Mouse (Mus musculus) embryonic facial prominence, embryonic 10.5 days (tissue): ENCODE data around the gene Hoxa7. TPM values are rescaled to one million over a fixed set of nuclear protein-coding genes. Genes with fewer than 3 reads are reported as not detected.

Source experiments
- DNase-seq: peaks from one replicate; pipeline ENCODE4 v3.0.0-alpha.2; 2017; ENCODE audit warnings: low spot score
- H3K27ac ChIP-seq: fragments of 300-500 bp; sonication (generic); replicated peaks from 2 replicates; pipeline ENCODE4 v1.5.1; 2016; ENCODE audit warnings: mild to moderate bottlenecking
- H3K27me3 ChIP-seq: fragments of 300-500 bp; sonication (generic); replicated peaks from 2 replicates; pipeline ENCODE4 v1.6.1; 2016; ENCODE audit warnings: low read depth, mild to moderate bottlenecking; ENCODE audit not compliant: poor library complexity, severe bottlenecking
- H3K36me3 ChIP-seq: fragments of 300-500 bp; sonication (generic); replicated peaks from 2 replicates; pipeline ENCODE4 v1.6.1; 2016; ENCODE audit warnings: mild to moderate bottlenecking, moderate library complexity
- H3K4me1 ChIP-seq: fragments of 300-500 bp; sonication (generic); 2 replicates; pipeline ENCODE4 v1.6.1; 2016
- H3K4me3 ChIP-seq: fragments of 300-500 bp; sonication (generic); 2 replicates; pipeline ENCODE4 v1.5.1; 2016; ENCODE audit warnings: mild to moderate bottlenecking, moderate library complexity
- H3K9me3 ChIP-seq: fragments of 300-500 bp; sonication (generic); 2 replicates; pipeline ENCODE4 v1.6.1; 2016; ENCODE audit warnings: mild to moderate bottlenecking
- WGBS: fragments of 180-500 bp; shearing (Covaris S2); methylation state at CpG from one replicate; pipeline ENCODE4 v1.1.7; 2016; 5-methylcytosine and 5-hydroxymethylcytosine counted together
- polyA plus RNA-seq: library from polyadenylated mRNA; unstranded; fragments of >200 nt; fragmentation: Nextera tagmentation; extraction: Ambion mirVana; gene quantifications from 2 replicates; pipeline ENCODE4 v1.2.1, GENCODE M21; 2016

Gene Hoxa7
- polyA plus RNA-seq, 1 experiment from 2014 or later = not detected

DNA sequence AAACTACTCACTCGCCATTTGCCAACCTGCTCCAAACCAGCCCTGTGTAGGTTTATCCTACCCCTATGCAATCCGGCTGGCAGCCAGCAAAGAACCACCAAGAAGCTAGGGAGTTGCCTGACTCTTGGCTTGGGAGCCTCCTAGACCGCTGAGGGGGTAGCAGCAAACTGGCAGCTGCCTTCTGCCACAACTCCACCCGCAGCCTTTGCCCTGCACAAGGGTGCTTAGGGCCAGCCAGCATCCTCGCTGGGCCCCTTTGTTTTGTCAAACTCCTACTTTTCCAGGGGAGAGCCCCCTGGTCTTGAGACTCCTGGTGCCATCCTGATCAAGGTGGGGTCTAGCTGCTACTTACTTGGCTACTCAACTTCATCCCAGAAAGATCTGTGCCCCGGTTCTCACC lies 37.0 kb downstream of the Hoxa7 start:
- WGBS = 1% methylated on average over 6 of the region's 6 CpGs
- no peaks in the 10 kb centered on the region for H3K4me1 ChIP-seq
- no peak overlapping the region for H3K4me3 ChIP-seq
- peaks cover 100% of the 10 kb centered on the region for H3K27me3 ChIP-seq
- DNase-seq = peak; percentile 36
- H3K9me3 ChIP-seq = no peaks in the 10 kb centered on the region
- H3K36me3 ChIP-seq = no peaks in the 10 kb centered on the region
- H3K27ac ChIP-seq = no peak overlapping the region

DNA sequence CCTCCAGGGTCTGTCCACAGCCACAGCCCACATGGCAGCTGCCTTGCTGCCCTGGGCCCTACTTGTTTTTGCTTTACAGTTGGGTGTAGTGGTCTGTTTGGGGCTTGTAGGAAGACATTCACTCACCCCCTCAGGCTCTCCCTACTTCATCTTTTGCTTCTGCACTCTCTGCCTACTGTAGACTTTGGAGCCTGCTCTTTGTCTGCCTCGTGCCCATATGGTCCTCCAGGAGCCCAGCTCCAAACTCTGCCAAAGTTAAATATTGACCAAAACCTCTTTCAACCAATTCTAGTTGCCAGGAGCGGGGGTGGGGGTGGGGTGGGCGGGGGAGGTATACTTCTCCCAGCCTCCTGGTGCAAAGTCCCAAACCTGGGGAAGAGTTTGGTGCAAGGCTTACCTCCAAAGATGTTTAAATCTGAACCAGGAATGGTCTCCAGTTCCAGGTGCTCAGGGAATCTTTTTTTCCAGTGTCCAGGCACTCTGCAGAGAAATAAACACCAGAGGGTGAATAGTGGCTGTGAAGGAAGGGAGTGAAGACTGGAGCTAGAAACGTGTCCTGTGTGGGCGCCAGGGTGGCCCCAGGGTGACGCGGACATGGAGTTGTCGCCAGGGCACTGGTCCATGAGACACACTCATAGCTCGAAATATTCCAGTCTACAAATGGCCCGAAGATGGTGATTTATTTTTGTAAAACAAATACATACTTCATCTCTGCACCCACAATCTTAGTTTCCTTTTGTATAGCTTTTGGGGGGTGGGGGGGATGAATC lies 38.2 kb downstream of the Hoxa7 start:
- peaks cover 100% of the 10 kb centered on the region for H3K27me3 ChIP-seq
- DNase-seq = no peak
- no peak overlapping the region for H3K27ac ChIP-seq
- H3K4me1 ChIP-seq = no peaks in the 10 kb centered on the region
- H3K4me3 ChIP-seq = no peak overlapping the region
- H3K9me3 ChIP-seq = no peaks in the 10 kb centered on the region
- no peaks in the 10 kb centered on the region for H3K36me3 ChIP-seq
- 8% methylated on average over 10 of the region's 10 CpGs for WGBS

DNA sequence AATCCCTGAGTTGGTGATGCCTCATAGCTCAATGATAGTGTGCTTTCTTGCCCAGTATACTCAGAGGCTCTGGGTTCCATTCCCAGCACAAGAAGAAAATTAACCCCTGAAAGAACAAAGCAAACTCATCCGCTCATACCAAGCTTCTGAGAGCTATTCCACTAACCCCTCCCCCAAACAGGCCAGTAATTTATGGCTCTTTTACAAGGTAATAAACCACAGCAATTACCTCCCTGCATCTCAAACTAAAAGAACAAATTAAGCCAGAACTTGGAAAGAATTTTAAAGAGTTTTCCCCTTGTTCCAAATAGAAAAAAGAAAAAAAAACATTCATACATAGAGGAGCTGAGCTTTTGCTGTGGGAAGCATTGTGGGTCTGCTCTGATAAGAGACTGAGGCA lies 38.9 kb downstream of the Hoxa7 start:
- peaks cover 100% of the 10 kb centered on the region for H3K27me3 ChIP-seq
- H3K9me3 ChIP-seq = no peaks in the 10 kb centered on the region
- no peak overlapping the region for H3K4me3 ChIP-seq
- no peaks in the 10 kb centered on the region for H3K4me1 ChIP-seq
- no peak for DNase-seq
- 9% methylated on average over 1 of the region's 1 CpGs for WGBS
- H3K36me3 ChIP-seq = no peaks in the 10 kb centered on the region
- no peak overlapping the region for H3K27ac ChIP-seq

DNA sequence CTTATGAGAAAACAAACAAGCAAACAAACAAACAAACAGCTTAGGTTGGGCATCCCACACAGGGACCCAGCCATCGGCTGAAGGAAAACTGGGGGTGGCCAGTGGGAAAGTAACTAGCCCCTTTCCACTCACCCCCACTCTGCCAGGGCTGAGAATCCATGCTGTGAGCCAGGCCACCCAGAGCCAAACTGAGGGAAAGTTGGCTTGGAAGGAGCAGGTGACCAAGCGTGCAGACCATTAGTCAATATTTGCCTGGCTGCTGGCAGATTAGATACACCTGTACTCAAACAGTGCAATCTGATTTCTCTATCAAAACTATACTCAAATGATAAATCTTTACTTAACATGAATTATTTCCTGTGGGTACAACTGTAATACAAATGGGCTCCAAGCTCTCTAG lies 39.6 kb downstream of the Hoxa7 start:
- WGBS = 11% methylated on average over 2 of the region's 2 CpGs
- Histone ChIP-seq H3K4me1 (no peaks in the 10 kb centered on the region), H3K36me3 (no peaks in the 10 kb centered on the region), H3K9me3 (no peaks in the 10 kb centered on the region), H3K4me3 (no peak overlapping the region), H3K27me3 (peaks cover 100% of the 10 kb centered on the region), H3K27ac (no peak overlapping the region)
- no peak for DNase-seq

DNA sequence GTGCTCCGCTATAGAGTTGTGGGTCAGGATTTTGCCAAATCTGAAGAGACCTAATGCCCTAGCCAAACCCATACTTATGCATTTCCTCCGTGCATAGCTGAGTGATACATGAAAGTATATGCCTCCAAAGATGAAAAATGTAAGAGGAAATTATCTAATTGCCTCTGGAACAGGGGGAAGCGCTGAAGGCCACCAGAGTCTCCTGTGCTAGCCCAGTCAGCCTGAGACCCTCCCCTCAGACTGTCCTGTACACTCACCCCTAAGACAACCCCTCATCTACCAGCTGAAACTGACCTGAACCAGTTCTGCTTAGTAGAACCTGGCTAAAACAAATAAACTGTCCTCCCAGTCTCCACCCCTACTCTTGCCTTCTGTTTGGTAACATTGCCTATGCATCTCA lies 40.9 kb downstream of the Hoxa7 start:
- Histone ChIP-seq H3K9me3 (no peaks in the 10 kb centered on the region), H3K36me3 (no peaks in the 10 kb centered on the region), H3K4me1 (peaks cover 3% of the 10 kb centered on the region), H3K27me3 (peaks cover 100% of the 10 kb centered on the region), H3K4me3 (no peak overlapping the region), H3K27ac (no peak overlapping the region)
- whole genome bisulfite sequencing = 3% methylated on average over 3 of the region's 3 CpGs
- DNase-seq = no peak

DNA sequence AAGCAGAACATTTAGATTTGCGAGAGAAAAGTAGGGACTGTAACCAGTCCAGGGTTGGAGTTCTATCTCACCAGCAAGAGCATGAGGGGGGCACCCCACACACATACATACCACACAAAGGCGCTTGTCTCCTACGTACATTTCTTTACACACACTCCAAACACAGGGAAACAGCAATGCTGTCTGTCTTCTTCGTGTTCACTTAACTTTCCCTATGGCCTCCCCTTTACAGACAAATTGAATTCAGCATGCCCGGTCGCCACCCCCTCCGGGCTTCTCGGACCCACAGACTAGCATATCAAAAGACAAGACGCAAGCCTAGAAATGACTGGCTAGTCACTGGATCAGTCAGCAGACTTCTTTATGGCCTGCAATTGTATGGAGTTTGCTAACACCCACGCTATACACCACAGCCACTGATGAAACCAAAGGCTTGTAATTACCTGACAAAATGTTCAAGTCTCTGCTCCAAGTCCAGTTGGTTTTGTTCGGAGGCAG lies 41.4 kb downstream of the Hoxa7 start:
- Histone ChIP-seq H3K4me1 (peaks cover 7% of the 10 kb centered on the region), H3K4me3 (no peak overlapping the region; the same call in 1 of the 2 replicates), H3K27me3 (peaks cover 100% of the 10 kb centered on the region), H3K36me3 (no peaks in the 10 kb centered on the region), H3K27ac (no peak overlapping the region), H3K9me3 (no peaks in the 10 kb centered on the region)
- no peak for DNase-seq
- 2% methylated on average over 11 of the region's 11 CpGs for WGBS

DNA sequence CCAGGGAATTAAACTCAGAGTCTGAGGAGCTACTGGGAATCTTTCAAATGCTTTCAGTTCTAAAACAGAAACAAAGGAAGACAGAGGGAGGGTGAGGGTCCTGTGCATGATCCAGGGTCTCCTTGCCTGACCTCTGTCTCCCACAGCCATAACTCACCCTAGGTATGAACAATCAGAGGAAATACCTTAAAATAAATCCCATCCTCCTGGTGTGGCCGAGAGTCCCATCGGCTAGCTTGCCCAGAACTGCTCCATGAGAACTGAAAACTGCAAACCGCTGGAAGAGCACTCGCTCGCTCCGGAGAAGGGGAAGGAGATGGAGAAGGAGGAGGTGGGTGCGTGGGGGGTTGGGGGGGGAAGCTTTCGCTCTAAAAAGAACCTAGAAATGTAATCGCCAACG lies 42.0 kb downstream of the Hoxa7 start:
- no peaks in the 10 kb centered on the region for H3K9me3 ChIP-seq
- under 1% methylated on average over 10 of the region's 10 CpGs for WGBS
- peaks cover 100% of the 10 kb centered on the region for H3K27me3 ChIP-seq
- no peaks in the 10 kb centered on the region for H3K36me3 ChIP-seq
- no peak for DNase-seq
- peaks cover 7% of the 10 kb centered on the region for H3K4me1 ChIP-seq
- peak overlapping the region; percentile 46 for H3K4me3 ChIP-seq
- H3K27ac ChIP-seq = 0 out of 2 replicates have a peak overlapping the region, but pooled peaks have one; percentile 1

DNA sequence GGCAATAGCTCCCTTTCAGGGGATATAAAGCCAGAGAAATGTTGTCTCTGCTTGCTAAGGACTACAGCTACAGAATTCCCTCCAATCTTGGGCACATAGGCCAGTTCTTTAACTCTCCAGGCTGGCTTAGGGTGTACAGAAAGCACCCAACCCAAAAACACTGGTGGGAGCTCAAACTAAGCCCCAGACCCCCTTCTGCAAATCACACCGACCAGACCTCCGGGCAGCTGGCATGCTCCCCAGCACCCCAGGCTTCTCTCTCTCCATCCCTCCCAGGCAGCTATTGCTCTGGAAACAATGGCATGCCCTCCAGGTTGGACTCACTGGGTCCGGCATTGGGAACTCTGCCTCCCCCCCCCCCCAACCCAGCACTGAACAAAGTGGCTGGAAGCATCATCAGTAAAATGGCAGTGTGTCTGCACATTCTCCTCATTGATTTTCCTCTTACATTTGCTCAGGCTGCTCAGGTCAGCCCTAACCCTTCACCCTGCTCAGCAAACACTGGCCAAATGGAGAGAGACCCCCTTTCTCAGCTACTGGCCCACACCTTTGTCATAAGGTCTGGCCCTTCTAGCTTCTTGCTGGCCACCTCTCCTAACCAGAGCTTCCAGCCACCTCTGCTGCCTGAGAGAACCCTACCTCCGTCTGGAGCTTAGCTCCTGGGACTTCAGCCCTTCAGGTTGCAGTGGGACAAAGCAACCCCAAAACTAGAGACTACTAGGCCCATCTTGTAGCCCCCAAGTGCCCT lies 42.6 kb downstream of the Hoxa7 start:
- under 1% methylated on average over 4 of the region's 4 CpGs for WGBS
- peak overlapping the region; percentile 46 for H3K4me3 ChIP-seq

DNA sequence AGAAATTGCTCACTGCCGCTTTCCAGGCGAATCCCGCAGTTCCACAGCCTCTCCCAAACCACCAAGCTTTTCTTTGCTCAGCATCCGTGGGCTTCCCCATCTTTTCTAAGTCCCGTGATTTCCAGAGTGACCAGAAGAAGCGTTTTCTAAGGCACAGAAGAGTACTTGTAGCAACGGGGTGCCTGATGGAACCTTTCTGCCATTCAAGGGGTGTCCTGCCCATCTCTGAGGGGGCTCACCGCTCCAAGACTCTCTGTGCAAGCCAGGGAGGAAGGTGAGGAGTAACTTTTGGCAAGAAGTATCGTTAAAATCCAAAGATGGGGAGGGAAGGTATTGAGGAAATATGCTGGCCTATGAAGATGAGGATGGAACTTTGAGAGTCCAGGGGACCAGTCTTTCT lies 43.8 kb downstream of the Hoxa7 start:
- WGBS = 1% methylated on average over 9 of the region's 9 CpGs
- peak; percentile 53 for DNase-seq
- Histone ChIP-seq H3K9me3 (no peaks in the 10 kb centered on the region), H3K27me3 (peaks cover 100% of the 10 kb centered on the region), H3K36me3 (no peaks in the 10 kb centered on the region), H3K27ac (peak overlapping the region; percentile 73; the same call in 1 of the 2 replicates), H3K4me1 (peaks cover 9% of the 10 kb centered on the region), H3K4me3 (peak overlapping the region; percentile 46)

More for the DNA sequence above, 42.6 kb downstream of the Hoxa7 start:
- Histone ChIP-seq H3K27me3 (peaks cover 100% of the 10 kb centered on the region), H3K9me3 (no peaks in the 10 kb centered on the region), H3K27ac (0 out of 2 replicates have a peak overlapping the region, but pooled peaks have one; percentile 41), H3K4me1 (peaks cover 7% of the 10 kb centered on the region), H3K36me3 (no peaks in the 10 kb centered on the region)
- peak; percentile 49 for DNase-seq

DNA sequence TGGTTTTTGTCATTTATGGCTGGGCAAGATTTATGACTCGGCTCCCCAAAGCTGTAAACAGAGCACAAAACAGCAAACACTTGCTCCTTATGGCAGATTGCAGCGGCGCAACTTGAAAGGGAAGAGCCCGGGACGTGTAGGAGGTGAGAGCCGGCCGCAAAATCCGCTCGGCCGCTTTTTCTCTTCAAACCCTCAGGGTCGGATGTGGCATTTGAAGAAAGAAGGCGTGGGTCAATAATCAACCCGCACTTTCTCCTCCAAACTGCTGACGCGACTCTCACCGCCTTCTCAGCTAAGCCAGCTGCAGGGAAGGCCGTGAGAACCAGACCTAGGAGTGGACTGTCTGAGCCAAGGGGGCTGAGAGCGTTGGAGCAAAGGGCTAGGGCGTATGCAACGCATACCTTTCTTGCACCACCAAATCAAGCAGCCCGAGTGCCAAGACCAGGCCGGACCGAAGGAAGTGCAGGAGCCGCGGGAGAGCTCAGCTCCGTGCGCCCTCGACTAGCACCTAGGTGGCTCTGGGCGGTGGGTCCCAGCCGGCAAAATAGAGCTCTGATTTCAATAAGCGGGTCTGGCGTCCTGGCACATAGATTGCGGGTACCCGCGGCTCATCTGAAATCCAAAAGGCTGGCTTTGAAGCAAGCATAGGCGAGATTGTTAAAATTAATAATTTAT lies 44.5 kb downstream of the Hoxa7 start, which contains the start of gene 5730596B20Rik:
Gene 5730596B20Rik, plus strand, starts transcription at position 438 of the 675 bp plus-strand sequence.
- Histone ChIP-seq H3K27me3 (peaks cover 100% of the 10 kb centered on the region), H3K9me3 (no peaks in the 10 kb centered on the region), H3K4me1 (peaks cover 15% of the 10 kb centered on the region), H3K36me3 (no peaks in the 10 kb centered on the region), H3K27ac (peak within 1 kb of the TSS; percentile 73), H3K4me3 (peak within 1 kb of the TSS; percentile 46)
- WGBS = under 1% methylated on average over 36 of the region's 36 CpGs
- DNase-seq = peak; percentile 63

DNA sequence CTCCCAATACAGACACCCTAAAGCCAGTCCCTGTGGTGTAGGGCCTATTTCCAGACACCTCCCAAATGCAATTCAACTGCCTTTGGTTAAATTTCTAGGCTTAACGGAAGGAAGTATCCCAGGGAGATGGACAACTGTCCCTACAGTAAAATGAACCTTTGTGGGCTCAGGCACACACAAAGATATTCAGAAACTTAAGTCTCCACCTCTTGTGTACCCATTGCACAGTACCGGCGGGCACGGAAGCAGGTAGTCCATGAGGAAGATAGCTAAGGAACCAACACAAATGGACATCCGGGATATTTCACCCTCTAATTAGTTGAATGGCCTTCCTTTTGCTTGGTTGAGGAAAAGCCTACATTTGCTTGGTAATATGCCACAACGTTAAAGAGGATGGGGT lies 45.3 kb downstream of the Hoxa7 start:
- Histone ChIP-seq H3K4me3 (peak overlapping the region; percentile 46), H3K9me3 (no peaks in the 10 kb centered on the region), H3K36me3 (no peaks in the 10 kb centered on the region), H3K4me1 (peaks cover 23% of the 10 kb centered on the region), H3K27me3 (peaks cover 100% of the 10 kb centered on the region), H3K27ac (peak overlapping the region; percentile 73; the same call in 1 of the 2 replicates)
- peak; percentile 38 for DNase-seq
- under 1% methylated on average over 6 of the region's 6 CpGs for WGBS

DNA sequence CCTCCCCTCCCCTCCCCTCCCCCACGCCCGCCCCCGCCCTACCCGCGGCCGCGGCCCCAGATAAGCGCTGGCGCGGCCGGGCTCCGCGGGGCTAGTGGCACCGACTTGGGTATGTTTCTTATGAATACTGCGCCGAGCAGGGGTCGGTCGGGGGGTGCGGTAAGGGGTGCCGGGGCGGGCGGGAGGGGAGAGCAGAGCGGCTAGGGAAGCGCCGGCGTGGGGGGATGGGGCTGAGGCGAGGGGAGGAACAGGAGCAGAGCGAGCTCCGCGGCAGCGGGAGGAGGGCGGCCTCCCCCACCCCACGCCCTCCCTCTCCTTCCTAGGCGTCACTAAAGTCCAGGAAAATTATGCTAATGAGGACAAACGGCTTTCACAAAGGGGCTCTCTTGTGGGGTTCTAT lies 45.8 kb downstream of the Hoxa7 start:
- Histone ChIP-seq H3K27me3 (peaks cover 100% of the 10 kb centered on the region), H3K27ac (peak overlapping the region; percentile 51; the same call in 1 of the 2 replicates), H3K36me3 (no peaks in the 10 kb centered on the region), H3K4me1 (peaks cover 28% of the 10 kb centered on the region), H3K4me3 (peak overlapping the region; percentile 46), H3K9me3 (no peaks in the 10 kb centered on the region)
- 1% methylated on average over 24 of the region's 35 CpGs for WGBS
- DNase-seq = peak; percentile 55
